Mouse (Mus musculus): ENCODE data around the gene Epha8. TPM values are rescaled to one million over a fixed set of nuclear protein-coding genes. Genes with fewer than 3 reads are reported as not detected.

Epha8 gene
- polyA plus RNA-seq (2012; ENCODE audit: insufficient read depth, low replicate concordance), result 0.35 and 0.48 TPM in 2 replicates

DNA sequence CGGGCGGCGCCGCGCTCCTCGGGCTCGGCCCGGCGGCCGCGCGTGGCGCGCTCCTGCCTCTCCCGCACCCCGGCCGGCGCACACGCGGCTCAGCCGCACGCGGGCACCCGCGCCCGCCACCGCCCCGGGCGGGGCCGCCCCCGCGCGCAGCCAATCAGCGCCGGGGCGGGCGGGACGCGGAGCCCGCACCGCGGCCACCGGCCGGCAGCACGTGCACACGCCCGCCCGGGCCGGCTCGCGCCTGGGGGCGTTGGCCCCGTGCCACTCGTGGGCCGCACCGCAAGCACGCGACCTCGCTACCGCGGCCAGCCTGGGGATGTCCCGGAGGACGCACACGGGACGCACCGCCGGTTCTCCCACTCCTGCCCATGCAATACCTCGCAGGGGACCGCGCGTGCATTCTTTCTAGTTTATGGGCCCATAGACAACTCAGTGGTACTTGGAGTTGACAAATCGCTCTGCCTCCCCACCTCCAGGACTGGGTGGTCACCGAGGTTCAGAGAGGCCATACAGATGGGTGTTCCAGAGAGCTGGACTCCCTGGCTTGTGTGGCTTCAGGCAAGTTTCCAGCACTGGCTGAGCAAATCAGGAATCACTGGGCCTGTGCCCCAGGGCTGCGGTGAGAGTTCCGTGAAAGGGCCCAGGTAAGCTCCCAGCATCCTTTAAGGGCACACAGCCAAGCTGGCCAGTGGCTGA lies at the start of gene Epha8:
Epha8 (minus strand) TSS at position 66 of the 696 bp plus-strand sequence.
- TF ChIP-seq GATA1 (IDR thresholded peaks at IDR 0.05; ENCODE audit: borderline replicate concordance, low read length), result no peak
- TF ChIP-seq FLI1 (IDR thresholded peaks at IDR 0.05; ENCODE audit: low read length), result no peak
- H3K36me3 ChIP-seq (replicated peaks; ENCODE audit: low read length), result no peaks in the 10 kb centered on the region
- peak within 1 kb of the TSS; percentile 28 for H3K4me3 ChIP-seq (replicated peaks)
- no peaks in the 10 kb centered on the region; the same call in 1 of the 2 replicates for H3K4me1 ChIP-seq
- H3K9me3 ChIP-seq, result no peaks in the 10 kb centered on the region
- peaks cover 92% of the 10 kb centered on the region for H3K27me3 ChIP-seq (replicated peaks)

DNA sequence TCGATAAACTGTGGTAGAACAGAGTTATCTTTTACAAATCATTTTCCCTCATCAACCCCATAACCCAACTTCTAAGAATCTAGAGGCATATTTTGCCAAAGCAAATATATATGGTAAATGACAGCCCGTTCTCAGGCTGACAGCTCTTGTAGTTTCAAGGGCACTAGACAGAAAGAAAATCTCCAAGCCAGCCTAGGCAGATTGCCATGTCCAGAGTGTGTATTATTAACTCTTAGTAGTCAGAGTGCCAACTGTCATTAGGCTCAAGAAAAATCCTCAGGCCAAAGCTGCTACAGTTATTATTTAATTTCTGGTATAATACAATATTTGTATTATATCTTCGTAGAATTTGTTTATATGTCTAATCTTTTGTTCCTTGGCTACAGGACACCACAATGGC lies 45.2 kb upstream of the Epha8 start:
- TF ChIP-seq GATA1 (IDR thresholded peaks at IDR 0.05; ENCODE audit: borderline replicate concordance, low read length), result no peak
- Histone ChIP-seq H3K4me1 (peaks cover 9% of the 10 kb centered on the region; the same call in 1 of the 2 replicates), H3K36me3 (replicated peaks; ENCODE audit: low read length) (peaks cover 86% of the 10 kb centered on the region), H3K27me3 (replicated peaks) (no peaks in the 10 kb centered on the region), H3K4me3 (replicated peaks) (no peak overlapping the region), H3K9me3 (no peaks in the 10 kb centered on the region)

DNA sequence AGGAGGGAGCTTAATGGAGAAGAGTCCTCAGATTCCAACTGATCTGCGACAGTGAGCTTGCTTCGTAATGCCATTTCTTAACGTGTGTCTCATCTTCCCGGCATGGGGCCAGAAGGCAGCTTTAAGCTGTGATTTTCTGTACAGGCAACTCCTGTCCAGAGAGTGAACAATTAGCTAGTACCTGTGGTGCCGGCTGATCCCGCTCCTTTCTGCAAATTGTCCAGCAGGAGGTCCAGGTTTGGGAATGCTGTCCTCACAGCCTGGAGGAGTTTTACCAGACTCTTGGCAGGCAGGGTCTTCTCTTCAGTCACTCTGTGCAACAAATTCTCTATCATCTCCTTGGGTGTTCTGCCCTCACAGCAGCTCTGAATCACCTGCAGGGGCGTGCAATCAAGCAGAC lies 44.4 kb upstream of the Epha8 start:
- H3K4me3 ChIP-seq (replicated peaks), result no peak overlapping the region
- H3K36me3 ChIP-seq (replicated peaks; ENCODE audit: low read length), result peaks cover 86% of the 10 kb centered on the region
- no peak for TF ChIP-seq FLI1 (IDR thresholded peaks at IDR 0.05; ENCODE audit: low read length)
- TF ChIP-seq GATA1 (IDR thresholded peaks at IDR 0.05; ENCODE audit: borderline replicate concordance, low read length), result no peak
- H3K9me3 ChIP-seq, result no peaks in the 10 kb centered on the region
- H3K27me3 ChIP-seq (replicated peaks), result no peaks in the 10 kb centered on the region
- H3K4me1 ChIP-seq, result peaks cover 9% of the 10 kb centered on the region; the same call in 1 of the 2 replicates

DNA sequence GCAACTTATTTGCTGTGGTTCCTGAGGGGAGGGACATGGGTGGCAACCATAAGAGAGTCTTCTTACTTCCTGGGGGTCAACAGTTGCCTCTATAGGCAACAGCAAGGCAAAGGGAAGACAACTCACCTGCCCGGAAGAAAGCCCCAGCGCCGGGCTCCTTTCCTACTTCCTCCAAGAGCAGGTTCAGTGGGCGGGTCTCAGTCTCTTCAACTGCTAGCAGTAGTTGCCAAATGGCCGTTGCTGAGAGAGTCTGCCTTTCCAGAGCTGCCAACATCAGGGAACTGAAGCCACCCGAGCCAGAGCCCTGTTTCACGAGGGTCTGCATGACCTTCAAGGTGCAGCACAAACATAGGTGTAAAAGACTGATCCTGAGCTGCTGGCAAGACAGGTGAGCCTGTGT lies 41.8 kb upstream of the Epha8 start:
- H3K4me1 ChIP-seq, result peaks cover 12% of the 10 kb centered on the region; the same call in 1 of the 2 replicates
- H3K9me3 ChIP-seq, result no peaks in the 10 kb centered on the region
- peaks cover 95% of the 10 kb centered on the region for H3K36me3 ChIP-seq (replicated peaks; ENCODE audit: low read length)
- no peak for TF ChIP-seq GATA1 (IDR thresholded peaks at IDR 0.05; ENCODE audit: borderline replicate concordance, low read length)
- TF ChIP-seq FLI1 (IDR thresholded peaks at IDR 0.05; ENCODE audit: low read length), result no peak
- no peaks in the 10 kb centered on the region for H3K27me3 ChIP-seq (replicated peaks)
- no peak overlapping the region for H3K4me3 ChIP-seq (replicated peaks)

DNA sequence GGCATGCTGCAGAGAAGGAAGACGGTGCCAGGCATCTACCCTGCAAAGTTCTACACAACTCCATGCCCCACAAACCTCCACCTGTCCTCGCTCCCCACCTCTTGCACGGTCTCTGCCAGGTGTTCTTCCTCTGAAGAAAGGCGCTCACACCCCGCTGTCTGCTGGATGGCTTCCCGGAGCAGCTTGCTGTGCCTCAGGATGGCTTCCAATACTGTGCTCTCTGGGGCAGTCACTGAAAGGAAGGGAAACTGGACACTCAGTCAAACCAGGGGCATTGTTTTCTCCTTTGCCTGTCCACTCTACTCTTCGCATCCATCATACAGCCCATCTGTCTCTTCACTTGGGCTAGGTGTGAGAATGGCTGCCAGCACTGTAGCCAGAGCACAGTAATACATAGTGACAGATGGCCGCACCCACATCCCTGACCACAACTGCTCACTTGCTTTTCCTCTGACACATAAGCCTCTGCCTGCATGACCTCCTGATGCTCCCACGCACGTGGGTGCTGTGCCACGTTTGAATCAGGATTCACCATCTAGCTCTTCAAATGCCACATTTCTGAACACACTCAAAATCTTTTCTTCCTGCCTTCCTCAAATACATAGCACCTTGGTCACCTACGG lies 41.2 kb upstream of the Epha8 start:
- Histone ChIP-seq H3K27me3 (replicated peaks) (no peaks in the 10 kb centered on the region), H3K4me1 (peaks cover 12% of the 10 kb centered on the region; the same call in 1 of the 2 replicates), H3K36me3 (replicated peaks; ENCODE audit: low read length) (peaks cover 98% of the 10 kb centered on the region), H3K4me3 (replicated peaks) (no peak overlapping the region), H3K9me3 (no peaks in the 10 kb centered on the region)
- no peak for TF ChIP-seq FLI1 (IDR thresholded peaks at IDR 0.05; ENCODE audit: low read length)

DNA sequence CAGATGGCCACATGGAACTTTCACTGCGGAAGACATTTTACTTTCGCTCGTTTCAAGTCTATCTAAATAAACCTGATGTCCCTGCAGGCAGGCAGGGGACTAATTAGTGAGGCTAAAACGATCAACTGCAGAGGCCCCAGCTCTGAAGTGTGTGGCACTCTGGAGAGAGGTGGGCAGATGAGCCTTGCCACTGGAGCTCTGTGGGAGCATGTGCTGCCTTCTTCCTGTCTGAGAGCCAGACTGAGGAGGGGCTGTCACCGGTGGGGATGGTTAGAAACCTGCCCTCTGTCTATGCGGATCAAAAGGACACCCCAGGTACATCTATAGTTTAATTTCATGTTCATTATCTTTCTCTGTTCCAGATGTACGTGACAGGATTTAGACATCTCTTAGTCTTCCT lies 40.3 kb upstream of the Epha8 start:
- TF ChIP-seq FLI1 (IDR thresholded peaks at IDR 0.05; ENCODE audit: low read length), result no peak
- no peak for TF ChIP-seq GATA1 (IDR thresholded peaks at IDR 0.05; ENCODE audit: borderline replicate concordance, low read length)
- Histone ChIP-seq H3K4me1 (peaks cover 12% of the 10 kb centered on the region; the same call in 1 of the 2 replicates), H3K9me3 (no peaks in the 10 kb centered on the region), H3K4me3 (replicated peaks) (no peak overlapping the region), H3K27me3 (replicated peaks) (no peaks in the 10 kb centered on the region), H3K36me3 (replicated peaks; ENCODE audit: low read length) (peaks cover 100% of the 10 kb centered on the region)

DNA sequence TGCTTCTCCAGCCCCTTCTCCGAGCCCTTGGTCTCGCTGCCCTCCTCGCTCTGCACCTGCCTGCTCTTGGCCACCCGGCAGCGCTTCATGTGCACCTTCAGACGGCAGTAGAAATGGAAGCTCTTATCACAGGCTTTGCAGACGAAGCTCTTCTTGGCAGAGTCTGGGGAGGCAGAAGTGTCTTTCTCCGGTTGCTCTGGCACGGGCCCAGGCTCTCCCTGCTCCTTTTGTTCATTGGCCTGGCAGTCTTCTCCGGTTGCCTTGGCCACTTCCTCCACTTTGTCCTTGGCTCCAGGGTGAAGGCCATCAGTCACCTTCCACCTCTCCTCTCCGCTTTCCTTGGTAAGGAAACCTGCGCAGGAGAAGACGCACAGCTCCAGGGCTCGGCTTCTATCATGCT lies 38.7 kb upstream of the Epha8 start:
- TF ChIP-seq FLI1 (IDR thresholded peaks at IDR 0.05; ENCODE audit: low read length) (no peak), GATA1 (IDR thresholded peaks at IDR 0.05; ENCODE audit: borderline replicate concordance, low read length) (no peak)
- H3K36me3 ChIP-seq (replicated peaks; ENCODE audit: low read length), result peaks cover 100% of the 10 kb centered on the region
- peaks cover 12% of the 10 kb centered on the region; the same call in 1 of the 2 replicates for H3K4me1 ChIP-seq
- no peaks in the 10 kb centered on the region for H3K27me3 ChIP-seq (replicated peaks)
- no peak overlapping the region for H3K4me3 ChIP-seq (replicated peaks)
- H3K9me3 ChIP-seq, result no peaks in the 10 kb centered on the region

DNA sequence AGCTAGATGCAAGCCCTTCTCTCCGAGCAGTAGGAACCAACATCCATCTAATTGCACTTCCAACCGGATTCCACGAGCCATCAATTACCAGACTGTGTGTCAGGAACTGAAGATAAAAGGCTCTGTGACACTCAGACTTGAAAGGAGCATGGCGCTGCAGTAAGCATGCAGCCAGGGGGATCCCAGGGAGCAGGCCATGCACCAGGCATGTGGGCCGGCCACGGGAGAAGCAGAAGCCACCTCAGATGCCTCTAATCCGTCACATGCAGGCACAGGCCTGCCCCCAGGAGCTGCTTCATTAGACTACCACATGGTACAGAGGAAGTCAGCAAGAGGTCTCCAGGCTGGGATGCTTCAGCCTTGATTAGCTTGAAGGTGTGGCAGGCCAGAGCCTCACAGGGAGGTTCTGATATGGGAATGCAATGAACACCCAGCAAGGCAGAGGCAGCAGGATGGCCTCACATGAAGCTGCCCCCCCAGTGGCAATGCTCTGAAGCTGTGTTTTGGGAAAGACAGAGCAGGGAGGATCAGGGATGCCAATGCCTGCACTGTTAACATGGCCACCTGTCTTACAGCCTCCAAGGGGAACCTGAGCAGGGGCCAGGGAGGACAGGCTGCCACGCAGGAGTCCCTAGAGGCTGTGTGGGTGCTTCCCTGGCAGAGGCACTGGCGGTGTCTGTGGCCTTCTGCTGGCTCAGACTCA lies 25.5 kb upstream of the Epha8 start:
- peaks cover 69% of the 10 kb centered on the region for H3K36me3 ChIP-seq (replicated peaks; ENCODE audit: low read length)
- TF ChIP-seq FLI1 (IDR thresholded peaks at IDR 0.05; ENCODE audit: low read length), result no peak
- no peak for TF ChIP-seq GATA1 (IDR thresholded peaks at IDR 0.05; ENCODE audit: borderline replicate concordance, low read length)
- peaks cover 15% of the 10 kb centered on the region for H3K27me3 ChIP-seq (replicated peaks)
- H3K4me1 ChIP-seq, result peaks cover 10% of the 10 kb centered on the region
- H3K9me3 ChIP-seq, result no peaks in the 10 kb centered on the region
- no peak overlapping the region for H3K4me3 ChIP-seq (replicated peaks)

DNA sequence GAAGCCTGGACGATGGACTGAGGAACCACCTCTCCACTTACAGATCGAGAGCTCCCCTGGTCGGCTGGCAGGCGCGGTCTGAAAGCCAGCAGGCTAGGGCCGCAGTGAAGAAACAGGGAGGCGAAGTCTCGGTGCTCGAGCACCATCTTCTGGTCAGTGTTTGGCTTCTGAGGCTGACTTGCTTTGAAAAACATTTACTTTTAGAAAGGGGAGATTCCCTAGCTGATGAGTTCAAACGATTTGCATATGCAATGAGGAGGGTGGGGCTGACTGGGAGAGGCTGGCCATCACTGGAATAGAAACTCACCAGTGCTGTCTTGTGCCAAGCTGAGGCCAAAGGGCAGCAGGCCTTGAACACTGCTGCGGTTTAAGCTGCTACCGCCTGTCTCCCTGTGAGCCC lies 24.7 kb upstream of the Epha8 start:
- H3K36me3 ChIP-seq (replicated peaks; ENCODE audit: low read length), result peaks cover 61% of the 10 kb centered on the region
- peak overlapping the region; percentile 33 for H3K4me3 ChIP-seq (replicated peaks)
- no peak for TF ChIP-seq GATA1 (IDR thresholded peaks at IDR 0.05; ENCODE audit: borderline replicate concordance, low read length)
- no peak for TF ChIP-seq FLI1 (IDR thresholded peaks at IDR 0.05; ENCODE audit: low read length)
- peaks cover 10% of the 10 kb centered on the region for H3K4me1 ChIP-seq
- peaks cover 21% of the 10 kb centered on the region for H3K27me3 ChIP-seq (replicated peaks)
- no peaks in the 10 kb centered on the region for H3K9me3 ChIP-seq

DNA sequence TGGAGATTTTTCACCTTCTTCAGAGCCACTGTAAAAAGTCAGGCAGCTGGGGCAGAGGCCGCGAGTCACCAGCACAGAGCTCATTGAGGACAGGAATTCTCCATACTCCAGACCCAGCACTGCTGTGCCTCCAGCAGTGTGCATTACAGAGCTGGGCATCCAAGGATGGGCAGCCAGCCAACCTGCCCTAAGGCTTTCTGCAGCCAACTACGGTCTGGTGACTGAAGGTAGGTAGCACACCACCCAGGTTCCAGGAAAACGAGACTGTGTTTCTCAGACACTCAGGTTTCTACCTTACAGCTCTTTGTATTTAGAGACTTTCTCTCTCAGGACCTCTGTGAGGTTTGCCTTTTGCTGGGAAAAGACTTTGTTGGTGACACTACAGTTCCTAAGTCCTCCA lies 24.3 kb upstream of the Epha8 start:
- H3K9me3 ChIP-seq, result no peaks in the 10 kb centered on the region
- no peak overlapping the region for H3K4me3 ChIP-seq (replicated peaks)
- TF ChIP-seq GATA1 (IDR thresholded peaks at IDR 0.05; ENCODE audit: borderline replicate concordance, low read length), result no peak
- H3K36me3 ChIP-seq (replicated peaks; ENCODE audit: low read length), result peaks cover 59% of the 10 kb centered on the region
- peaks cover 10% of the 10 kb centered on the region for H3K4me1 ChIP-seq
- peaks cover 25% of the 10 kb centered on the region for H3K27me3 ChIP-seq (replicated peaks)

Data from megakaryocyte, embryonic 14.5 days (primary cell).